Comparison of ENCODE assay signal across 8 mouse cellular contexts in the genomic region with DNA sequence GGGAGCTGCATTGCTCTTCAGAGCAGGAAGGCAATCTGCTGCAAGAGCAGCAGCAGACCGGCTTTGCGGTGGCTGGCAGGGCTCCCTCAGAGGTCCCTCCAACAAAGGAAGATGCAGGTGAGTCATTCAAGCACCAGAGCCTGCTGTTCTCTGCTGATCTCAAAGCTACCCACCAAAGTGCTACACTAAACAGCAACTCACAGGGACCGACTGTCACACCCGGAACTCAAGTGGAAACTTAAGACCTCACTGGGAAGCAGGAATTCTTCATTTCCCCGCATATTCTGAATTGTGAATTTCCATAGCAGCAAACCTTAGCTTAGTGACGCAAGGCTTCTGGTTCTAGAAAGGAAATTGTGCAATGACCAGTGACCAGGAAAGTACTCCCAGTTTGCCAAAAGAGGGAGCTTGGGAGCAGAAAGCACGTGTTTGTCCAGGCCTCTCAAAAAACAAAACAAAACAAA. TPM values are rescaled to one million over a fixed set of nuclear protein-coding genes. Genes with fewer than 3 reads are reported as not detected.
DNase-seq lines count a peak whose midpoint lies in the region; ATAC-seq and TF ChIP-seq lines count a peak whose summit lies in the region.

No protein-coding gene starts in this region.

- peak; percentile 7 to 19 for DNase-seq in spleen, postnatal 36 days (ENCODE audit: low spot score in 2 of 2)
- no peak for DNase-seq in spleen, adult 12 weeks (ENCODE audit: low spot score)
- DNase-seq in adrenal gland, adult 2 months = peak; percentile 82
- peak; percentile 42 for DNase-seq in embryo, embryonic 11 days
- DNase-seq in lung, postnatal 0 days (ENCODE audit: low spot score) = peak; percentile 98
- peak; percentile 44 for DNase-seq in thymus, postnatal 14 days
- no peak for DNase-seq in neural tube, embryonic 10.5 days (ENCODE audit: extremely low spot score, low spot score)

- WGBS in intestine, embryonic 15.5 days = 55% methylated on average over 7 of the region's 7 CpGs
- 24% methylated on average over 7 of the region's 7 CpGs for WGBS in lung, postnatal 0 days

- no peak overlapping the region for H3K27ac ChIP-seq in intestine, embryonic 15.5 days
- 0 out of 2 replicates have a peak overlapping the region, but pooled peaks have one; percentile 6 for H3K27ac ChIP-seq in lung, postnatal 0 days (ENCODE audit: low read length)

- peak; percentile 30; the same call in 1 of the 2 replicates for ATAC-seq in intestine, embryonic 15.5 days
- peak; percentile 80 for ATAC-seq in lung, postnatal 0 days

- TF ChIP-seq CTCF in lung, postnatal 0 days (IDR thresholded peaks at IDR 0.05) = peak; percentile 74

- peak; percentile 72 for TF ChIP-seq EP300 in lung, postnatal 0 days (IDR thresholded peaks at IDR 0.05)

- no peaks in the 10 kb centered on the region for H3K9me3 ChIP-seq in intestine, embryonic 15.5 days
- H3K9me3 ChIP-seq in lung, postnatal 0 days (ENCODE audit: low read length) = no peaks in the 10 kb centered on the region

- no peak overlapping the region for H3K9ac ChIP-seq in intestine, embryonic 15.5 days
- H3K9ac ChIP-seq in lung, postnatal 0 days (replicated peaks; ENCODE audit: low read depth) = no peak overlapping the region

- H3K27me3 ChIP-seq in intestine, embryonic 15.5 days (replicated peaks) = no peaks in the 10 kb centered on the region
- no peaks in the 10 kb centered on the region for H3K27me3 ChIP-seq in lung, postnatal 0 days (replicated peaks; ENCODE audit: insufficient read depth, low read length)

- no peaks in the 10 kb centered on the region for H3K36me3 ChIP-seq in intestine, embryonic 15.5 days
- no peaks in the 10 kb centered on the region for H3K36me3 ChIP-seq in lung, postnatal 0 days (ENCODE audit: insufficient read depth, low read length)

- no peak overlapping the region for H3K4me2 ChIP-seq in intestine, embryonic 15.5 days (replicated peaks)
- no peak overlapping the region for H3K4me2 ChIP-seq in lung, postnatal 0 days (replicated peaks; ENCODE audit: low read depth, low read length)

- H3K4me3 ChIP-seq in intestine, embryonic 15.5 days (replicated peaks) = no peak overlapping the region
- H3K4me3 ChIP-seq in lung, postnatal 0 days (ENCODE audit: low read depth, low read length) = no peak overlapping the region

- 0 out of 2 replicates have a peak, but pooled peaks cover 6% of the 10 kb centered on the region for H3K4me1 ChIP-seq in intestine, embryonic 15.5 days (replicated peaks)
- H3K4me1 ChIP-seq in lung, postnatal 0 days (ENCODE audit: insufficient read depth, low read depth, low read length) = peaks cover 2% of the 10 kb centered on the region; the same call in 1 of the 2 replicates

RNA-seq across cellular contexts. Expression of a gene that starts 45.3 kb away (rescaled TPM):
- total RNA-seq in adrenal gland, adult 2 months (2021) = 100 to 1,000 TPM; 159 to 186 TPM
- 50.5 and 66.8 TPM in 2 replicates for polyA plus RNA-seq in adrenal gland, adult 2 months (2012; rRNA removed)
- 33.8 and 36.1 TPM in 2 replicates for polyA plus RNA-seq in intestine, embryonic 15.5 days (2015; fragmentation: Nextera tagmentation; extraction: Ambion mirVana)
- polyA plus RNA-seq in lung, postnatal 0 days (2015; fragmentation: Nextera tagmentation; extraction: Ambion mirVana) = 27.4 and 32.4 TPM in 2 replicates

Comparison
In these comparisons a context has a peak if more than half of its experiments do, and no peak if none do; other contexts are left out.
1. DNase-seq: peak in spleen, postnatal 36 days (2 of 2), adrenal gland, adult 2 months (single experiment), embryo, embryonic 11 days (single experiment), lung, postnatal 0 days (single experiment) and thymus, postnatal 14 days (single experiment); none in spleen, adult 12 weeks (single experiment) and neural tube, embryonic 10.5 days (single experiment).